Mouse (Mus musculus): ENCODE results near the gene Dyrk1a. TPM values are rescaled to one million over a fixed set of nuclear protein-coding genes. Genes with fewer than 3 reads are reported as not detected.

The Dyrk1a gene
- total RNA-seq (2023; ENCODE audit: inconsistent age), result 122 to 140 TPM (median 133 TPM) in 4 replicates

DNA sequence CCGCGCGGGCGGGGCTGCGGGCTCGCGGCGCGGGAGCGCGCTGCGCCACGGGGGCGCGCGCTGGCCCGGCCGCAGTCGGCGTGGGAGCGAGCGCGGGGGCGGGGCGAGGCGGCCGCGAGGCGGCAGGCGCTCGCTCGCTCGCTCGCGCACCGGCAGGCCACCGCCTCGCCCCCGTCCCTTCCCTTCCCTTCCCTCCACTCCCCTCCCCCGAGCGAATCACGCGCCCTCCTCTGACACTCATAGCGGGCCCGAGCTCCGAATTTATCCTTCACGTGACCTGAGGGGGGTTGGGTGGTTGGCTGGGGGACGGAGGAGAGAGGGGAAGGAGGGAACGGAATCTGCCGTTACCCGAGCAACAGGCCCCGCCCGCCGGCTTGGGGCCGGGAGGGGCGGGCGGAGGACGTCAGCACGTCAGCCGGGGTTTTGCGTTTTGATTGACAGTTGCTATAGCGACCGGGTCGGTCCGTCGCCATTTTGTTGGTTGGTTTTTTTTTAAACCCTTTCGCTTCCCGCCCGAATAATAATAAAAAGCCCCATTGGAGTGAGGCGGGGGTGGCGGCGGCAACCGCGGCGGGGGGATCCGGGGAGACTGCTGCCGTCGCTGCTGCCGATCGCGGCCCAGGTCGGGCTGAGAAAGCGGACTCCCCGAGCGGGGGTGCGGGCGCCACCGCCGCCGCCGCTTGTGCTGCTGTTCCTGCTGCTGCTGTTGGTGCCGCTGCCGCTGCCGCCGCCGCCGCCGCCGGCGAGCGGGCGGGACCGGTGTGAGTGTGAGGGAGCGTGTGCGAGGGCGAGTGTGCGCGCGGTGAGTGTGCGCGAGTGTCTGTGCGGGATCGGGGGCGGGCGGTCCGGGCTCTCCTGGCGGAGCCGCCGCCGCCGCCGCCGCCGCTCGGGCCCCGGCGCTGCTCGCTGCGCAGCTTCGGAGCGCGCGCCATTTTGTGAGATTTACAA is at the start of gene Dyrk1a:
TSS of gene Dyrk1a (plus strand) at position 782 of the 948 bp plus-strand sequence.

DNA sequence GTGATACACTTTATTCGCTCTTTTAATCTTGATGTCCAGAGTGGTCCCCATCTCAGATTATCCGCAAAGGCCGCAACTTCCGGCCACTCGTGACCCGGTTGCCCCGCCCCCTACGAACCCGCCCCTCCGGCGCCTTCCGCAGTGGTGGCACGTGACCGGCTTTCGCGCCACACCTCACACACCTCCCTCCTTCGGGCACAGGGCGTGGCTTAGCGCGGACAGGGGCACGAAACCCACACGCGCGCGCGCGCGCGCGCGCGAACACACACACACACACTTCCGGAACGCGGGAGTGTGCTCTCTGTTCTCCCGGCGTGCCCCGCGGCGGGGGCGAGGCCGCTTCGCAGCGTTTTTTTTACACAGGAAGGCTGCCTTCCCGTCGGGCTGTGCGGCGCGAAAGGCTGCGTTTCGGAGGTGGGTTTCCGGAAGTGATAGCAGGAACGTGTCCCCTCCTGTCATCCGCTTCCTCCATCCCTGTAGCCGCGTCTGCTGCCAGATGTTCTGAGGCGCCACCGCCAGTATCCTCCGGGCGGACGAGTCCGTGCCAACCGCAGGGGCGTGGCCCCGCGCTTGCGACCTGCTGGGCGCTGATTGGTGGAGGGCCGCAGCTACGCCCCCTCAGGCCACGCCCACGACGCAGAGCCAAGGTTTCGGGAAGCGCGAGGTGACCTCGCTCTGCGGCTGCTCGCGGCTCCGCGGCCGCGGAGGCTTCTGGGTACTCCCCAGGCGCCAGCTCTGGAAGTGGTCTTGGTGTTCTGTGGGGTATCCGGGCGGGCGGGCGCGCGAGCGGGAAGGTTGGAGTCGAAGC is 43.3 kb upstream of the Dyrk1a start, which contains the start of gene Vps26c:
TSS of gene Vps26c (minus strand) at position 487 of the 808 bp plus-strand sequence.

Other genes starting within 250 kb of the Dyrk1a start
- not detected in 4 replicates for gene Ripply3, start 241.6 kb upstream of the Dyrk1a start, total RNA-seq (2023; ENCODE audit: inconsistent age)
- 61.5 to 75.3 TPM (median 66.4 TPM) in 4 replicates for gene Ttc3, start 199.4 kb upstream of the Dyrk1a start, total RNA-seq (2023; ENCODE audit: inconsistent age)
- 26.7 to 40.8 TPM (median 39.4 TPM) in 4 replicates for gene Pigp, start 198.2 kb upstream of the Dyrk1a start, total RNA-seq (2023; ENCODE audit: inconsistent age)
- 26.5 to 31.5 TPM (median 28.2 TPM) in 4 replicates for gene Vps26c, start 43.2 kb upstream of the Dyrk1a start, total RNA-seq (2023; ENCODE audit: inconsistent age)

All from B cell, adult (primary cell).